Mouse (Mus musculus): ENCODE measurements around the gene Ncoa7. TPM values are rescaled to one million over a fixed set of nuclear protein-coding genes. Genes with fewer than 3 reads are reported as not detected.
A peak's percentile ranks its signal among the peaks of the same experiment; 100 is the strongest.
"Not testable (repeated sequence)": the region's sequence is repeated elsewhere in the genome, so short reads cannot be mapped to it uniquely, and the experiment has no call there.

Gene Ncoa7
- polyA plus RNA-seq, 1 experiment from 2014 or later, result 12.9 TPM

GRCm38 (mm10) chr10:30780921-30781320 lies 22.2 kb downstream of the Ncoa7 start:
- H3K9ac ChIP-seq; H3K4me2 ChIP-seq; H3K9me3 ChIP-seq (replicated peaks); H3K4me3 ChIP-seq; ATAC-seq; H3K27me3 ChIP-seq (replicated peaks); H3K27ac ChIP-seq: not testable (repeated sequence)
- 82% methylated on average over 9 of the region's 9 CpGs for WGBS (ENCODE audit: insufficient replicate concordance)
- Histone ChIP-seq H3K4me1 (peaks cover 22% of the 10 kb centered on the region), H3K36me3 (peaks cover 26% of the 10 kb centered on the region)

- Histone ChIP-seq H3K4me2 (no peak overlapping the region), H3K9ac (no peak overlapping the region), H3K27me3 (replicated peaks) (no peaks in the 10 kb centered on the region), H3K4me3 (no peak overlapping the region), H3K27ac (no peak overlapping the region), H3K36me3 (peaks cover 11% of the 10 kb centered on the region), H3K9me3 (replicated peaks) (no peaks in the 10 kb centered on the region), H3K4me1 (peaks cover 21% of the 10 kb centered on the region; the same call in 1 of the 2 replicates)
- 60% methylated on average over 3 of the region's 3 CpGs for WGBS (ENCODE audit: insufficient replicate concordance)
- ATAC-seq, result no peak
Observed at GRCm38 (mm10) chr10:30778240-30778639, 24.9 kb downstream of the Ncoa7 start.

- no peak overlapping the region for H3K4me2 ChIP-seq
- H3K9ac ChIP-seq, result no peak overlapping the region
- 83% methylated on average over 2 of the region's 2 CpGs for WGBS (ENCODE audit: insufficient replicate concordance)
- no peak overlapping the region for H3K4me3 ChIP-seq
- peaks cover 27% of the 10 kb centered on the region for H3K4me1 ChIP-seq
- H3K27me3 ChIP-seq (replicated peaks), result no peaks in the 10 kb centered on the region
- no peak for ATAC-seq
- H3K9me3 ChIP-seq (replicated peaks), result no peaks in the 10 kb centered on the region
- no peak overlapping the region for H3K27ac ChIP-seq
- peaks cover 6% of the 10 kb centered on the region; the same call in 1 of the 2 replicates for H3K36me3 ChIP-seq
Observed at GRCm38 (mm10) chr10:30775987-30776386, 27.1 kb downstream of the Ncoa7 start.

- Histone ChIP-seq H3K9ac (no peak overlapping the region), H3K36me3 (peaks cover 9% of the 10 kb centered on the region; the same call in 1 of the 2 replicates), H3K4me2 (no peak overlapping the region), H3K27me3 (replicated peaks) (no peaks in the 10 kb centered on the region), H3K27ac (no peak overlapping the region), H3K4me1 (peaks cover 27% of the 10 kb centered on the region), H3K9me3 (replicated peaks) (no peaks in the 10 kb centered on the region), H3K4me3 (no peak overlapping the region)
- WGBS (ENCODE audit: insufficient replicate concordance), result 88% methylated on average over 5 of the region's 5 CpGs
- ATAC-seq, result no peak
Observed at GRCm38 (mm10) chr10:30775568-30775967, 27.6 kb downstream of the Ncoa7 start.

DNA sequence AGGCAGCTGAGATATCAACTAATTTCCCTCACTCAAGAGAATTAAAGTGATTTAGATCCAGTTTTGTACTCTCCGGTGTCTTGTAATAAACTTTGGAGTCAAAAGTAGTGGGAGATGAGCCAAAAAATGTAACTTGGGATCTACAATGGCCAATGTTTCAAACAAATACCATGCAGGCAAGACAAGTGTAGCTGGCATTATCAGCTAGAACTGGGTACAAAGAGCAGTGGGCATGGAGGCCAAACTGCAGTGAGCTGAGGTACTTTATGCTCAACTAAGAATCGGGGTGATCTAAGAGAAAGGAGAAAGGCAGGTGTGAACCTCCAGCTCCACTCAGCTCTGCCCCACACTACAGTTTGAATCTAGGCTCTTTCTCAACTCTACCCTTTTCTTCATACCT lies 28.7 kb downstream of the Ncoa7 start:
- no peak for ATAC-seq
- WGBS (ENCODE audit: insufficient replicate concordance), result 80% methylated on average over 2 of the region's 2 CpGs
- Histone ChIP-seq H3K27me3 (replicated peaks) (no peaks in the 10 kb centered on the region), H3K9ac (no peak overlapping the region), H3K4me2 (no peak overlapping the region), H3K27ac (no peak overlapping the region), H3K9me3 (replicated peaks) (no peaks in the 10 kb centered on the region), H3K36me3 (peaks cover 12% of the 10 kb centered on the region; the same call in 1 of the 2 replicates), H3K4me3 (no peak overlapping the region), H3K4me1 (peaks cover 27% of the 10 kb centered on the region)

DNA sequence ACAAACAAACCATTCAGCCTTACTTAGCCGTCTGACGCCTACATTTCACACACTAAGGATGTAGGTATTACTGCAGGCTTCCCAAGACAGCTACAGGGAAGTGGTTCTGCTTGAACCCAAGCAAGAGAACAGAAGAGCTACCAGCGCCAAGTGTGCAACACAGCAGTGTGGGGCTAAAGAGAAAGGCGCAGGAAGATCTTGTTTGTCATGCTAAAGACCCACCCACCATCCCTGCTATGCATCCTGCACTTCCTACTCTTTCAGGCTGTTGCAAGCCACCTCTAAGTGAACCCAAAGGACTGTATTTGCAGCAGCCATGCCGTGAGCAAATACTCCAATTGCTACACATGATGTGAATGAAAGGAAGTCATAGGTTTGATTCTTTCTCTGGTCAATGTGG lies 29.9 kb downstream of the Ncoa7 start:
- WGBS (ENCODE audit: insufficient replicate concordance), result 81% methylated on average over 5 of the region's 5 CpGs

GRCm38 (mm10) chr10:30771417-30772158 lies 31.5 kb downstream of the Ncoa7 start:
- ATAC-seq, result no peak
- H3K4me1 ChIP-seq, result peaks cover 20% of the 10 kb centered on the region
- WGBS (ENCODE audit: insufficient replicate concordance), result 70% methylated on average over 5 of the region's 5 CpGs
- H3K9me3 ChIP-seq (replicated peaks), result no peaks in the 10 kb centered on the region
- H3K27ac ChIP-seq, result no peak overlapping the region
- H3K4me3 ChIP-seq, result no peak overlapping the region
- H3K36me3 ChIP-seq, result peaks cover 25% of the 10 kb centered on the region; the same call in 1 of the 2 replicates
- no peak overlapping the region for H3K9ac ChIP-seq
- H3K27me3 ChIP-seq (replicated peaks), result no peaks in the 10 kb centered on the region
- no peak overlapping the region for H3K4me2 ChIP-seq

More for the DNA sequence above, 29.9 kb downstream of the Ncoa7 start:
- Histone ChIP-seq H3K4me1 (peaks cover 23% of the 10 kb centered on the region), H3K9ac (no peak overlapping the region), H3K4me2 (no peak overlapping the region), H3K4me3 (no peak overlapping the region), H3K36me3 (peaks cover 19% of the 10 kb centered on the region; the same call in 1 of the 2 replicates), H3K9me3 (replicated peaks) (no peaks in the 10 kb centered on the region), H3K27me3 (replicated peaks) (no peaks in the 10 kb centered on the region), H3K27ac (no peak overlapping the region)
- no peak for ATAC-seq

GRCm38 (mm10) chr10:30768820-30769219 lies 34.3 kb downstream of the Ncoa7 start:
- ATAC-seq, result no peak
- peak overlapping the region; percentile 36; the same call in 1 of the 2 replicates for H3K27ac ChIP-seq
- H3K4me2 ChIP-seq, result no peak overlapping the region
- no peaks in the 10 kb centered on the region for H3K27me3 ChIP-seq (replicated peaks)
- H3K9ac ChIP-seq, result no peak overlapping the region
- peaks cover 25% of the 10 kb centered on the region for H3K4me1 ChIP-seq
- peaks cover 35% of the 10 kb centered on the region for H3K36me3 ChIP-seq
- 79% methylated on average over 1 of the region's 1 CpGs for WGBS (ENCODE audit: insufficient replicate concordance)
- no peaks in the 10 kb centered on the region for H3K9me3 ChIP-seq (replicated peaks)
- no peak overlapping the region for H3K4me3 ChIP-seq

GRCm38 (mm10) chr10:30768250-30768649 lies 34.9 kb downstream of the Ncoa7 start:
- no peaks in the 10 kb centered on the region for H3K27me3 ChIP-seq (replicated peaks)
- H3K9me3 ChIP-seq (replicated peaks), result no peaks in the 10 kb centered on the region
- H3K9ac ChIP-seq, result no peak overlapping the region
- peaks cover 24% of the 10 kb centered on the region for H3K4me1 ChIP-seq
- H3K27ac ChIP-seq, result 0 out of 2 replicates have a peak overlapping the region, but pooled peaks have one; percentile 5
- H3K4me3 ChIP-seq, result no peak overlapping the region
- ATAC-seq, result no peak
- WGBS (ENCODE audit: insufficient replicate concordance), result 83% methylated on average over 3 of the region's 3 CpGs
- H3K36me3 ChIP-seq, result peaks cover 35% of the 10 kb centered on the region
- H3K4me2 ChIP-seq, result no peak overlapping the region

DNA sequence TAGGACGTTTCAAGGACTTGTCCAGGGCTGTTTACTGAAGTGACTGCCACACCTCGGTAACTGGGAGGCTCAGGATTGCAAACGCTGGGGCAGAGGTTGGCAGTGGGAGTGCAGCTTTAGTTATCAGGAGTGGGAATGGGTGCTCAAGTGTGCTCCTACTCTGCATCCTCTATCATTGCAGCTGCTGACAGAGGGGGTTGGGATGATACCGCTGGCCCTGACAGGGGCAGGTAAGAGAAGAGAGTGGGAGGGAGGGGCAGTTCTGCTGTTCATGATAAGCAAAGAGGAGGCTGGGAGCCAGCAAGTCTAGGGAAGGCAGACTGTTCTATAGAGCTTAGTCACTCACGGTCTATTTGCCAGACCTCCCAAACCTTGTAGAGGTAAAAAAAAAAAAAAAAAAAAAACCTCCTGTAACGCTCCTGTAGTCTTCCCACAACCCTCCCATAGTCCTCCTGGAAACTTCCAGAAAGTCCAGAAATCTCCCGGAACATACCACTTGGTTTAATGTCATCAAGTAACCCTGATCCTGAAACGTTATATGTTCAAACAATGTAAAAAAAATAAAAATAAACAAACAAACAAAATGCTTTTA lies 39.9 kb downstream of the Ncoa7 start:
- Histone ChIP-seq H3K36me3 (peaks cover 27% of the 10 kb centered on the region), H3K4me1 (peaks cover 46% of the 10 kb centered on the region), H3K4me3 (no peak overlapping the region), H3K9ac (peak overlapping the region; percentile 65), H3K9me3 (replicated peaks) (peaks cover 4% of the 10 kb centered on the region; the same call in 1 of the 2 replicates), H3K27me3 (replicated peaks) (no peaks in the 10 kb centered on the region), H3K4me2 (peak overlapping the region; percentile 45), H3K27ac (peak overlapping the region; percentile 97)
- ATAC-seq, result peak; percentile 100
- WGBS (ENCODE audit: insufficient replicate concordance), result 18% methylated on average over 8 of the region's 8 CpGs

GRCm38 (mm10) chr10:30762284-30762964 lies 40.7 kb downstream of the Ncoa7 start:
- Histone ChIP-seq H3K4me3 (no peak overlapping the region), H3K4me2 (peak overlapping the region; percentile 38), H3K36me3 (peaks cover 24% of the 10 kb centered on the region), H3K9me3 (replicated peaks) (peaks cover 4% of the 10 kb centered on the region; the same call in 1 of the 2 replicates), H3K27ac (peak overlapping the region; percentile 97), H3K27me3 (replicated peaks) (no peaks in the 10 kb centered on the region), H3K9ac (peak overlapping the region; percentile 64), H3K4me1 (peaks cover 51% of the 10 kb centered on the region)
- 68% methylated on average over 4 of the region's 4 CpGs for WGBS (ENCODE audit: insufficient replicate concordance)
- ATAC-seq, result no peak
